Mouse (Mus musculus): ENCODE measurements around the gene Ppp1r1b.

DNA sequence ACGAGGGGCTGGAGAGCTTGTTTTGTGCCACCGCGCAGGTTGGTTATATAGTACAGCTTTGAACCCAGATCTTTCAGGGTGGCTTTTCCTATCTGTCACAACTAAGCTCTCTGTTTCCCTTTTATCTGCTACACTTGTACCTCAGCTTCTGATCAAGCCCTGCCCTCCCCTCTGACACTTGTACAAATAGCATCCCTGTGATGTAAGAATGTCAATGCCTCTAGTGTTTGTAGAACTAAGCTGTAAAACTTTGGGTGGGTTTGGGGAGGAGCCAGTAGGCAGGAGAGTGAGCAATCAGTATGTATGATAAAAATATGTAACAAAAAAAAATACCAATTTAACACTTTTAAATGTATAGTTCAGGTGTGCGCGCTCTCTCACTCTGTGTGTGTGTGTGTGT lies 16.2 kb downstream of the Ppp1r1b start:
- TF ChIP-seq TAL1 (IDR thresholded peaks at IDR 0.05; ENCODE audit: low read length) (no peak), GATA1 (IDR thresholded peaks at IDR 0.05; ENCODE audit: low read length) (no peak)

Data from erythroblast, embryonic 14.5 days (primary cell).